Mouse (Mus musculus): ENCODE measurements around the gene Lce1e. TPM values are rescaled to one million over a fixed set of nuclear protein-coding genes. Genes with fewer than 3 reads are reported as not detected.

Lce1e gene
- not detected in 2 replicates for polyA plus RNA-seq (2012; rRNA removed)

DNA sequence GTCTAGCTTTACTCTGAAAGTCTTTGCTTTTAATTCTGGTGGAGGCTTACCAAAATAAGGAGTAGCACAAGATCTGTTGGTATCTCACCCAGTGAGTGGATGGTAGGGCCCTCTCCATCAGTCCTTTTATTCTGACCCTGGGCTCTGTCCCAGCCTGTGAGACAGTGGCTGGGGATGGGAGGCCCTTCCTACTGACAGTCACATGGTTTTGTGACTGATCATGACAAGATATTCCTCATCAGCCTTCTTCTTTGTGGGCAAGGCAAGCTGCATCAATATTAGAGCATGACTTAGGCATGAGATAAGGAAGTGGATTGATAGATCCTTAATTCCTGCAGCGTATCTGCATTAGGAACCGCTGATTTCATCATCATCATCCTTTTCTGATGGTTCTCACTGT, at the start of gene Lce1e:
Gene Lce1e, minus strand, starts transcription at position 101 of the 400 bp plus-strand sequence.

DNA sequence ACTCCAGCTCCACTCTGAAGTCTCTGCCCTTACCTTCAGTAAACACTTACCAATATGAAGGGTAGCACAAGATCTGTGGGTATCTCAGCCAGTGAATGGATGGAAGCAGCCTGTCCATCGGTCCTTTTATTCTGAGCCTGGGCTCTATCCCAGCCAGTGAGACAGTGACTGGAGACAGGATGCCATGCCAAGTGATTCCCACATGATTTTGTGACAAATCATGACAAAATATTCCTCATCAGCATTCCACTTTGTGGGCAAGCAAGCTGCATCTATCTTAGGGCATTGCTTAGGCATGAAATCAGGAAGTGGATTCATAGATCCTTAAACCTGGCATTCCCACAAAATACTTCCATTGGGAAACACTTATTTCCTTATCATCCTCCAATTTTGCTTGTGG, 43.4 kb upstream of the Lce1e start, which contains the start of gene Lce1g:
Gene Lce1g, minus strand, starts transcription at position 101 of the 400 bp plus-strand sequence.

DNA sequence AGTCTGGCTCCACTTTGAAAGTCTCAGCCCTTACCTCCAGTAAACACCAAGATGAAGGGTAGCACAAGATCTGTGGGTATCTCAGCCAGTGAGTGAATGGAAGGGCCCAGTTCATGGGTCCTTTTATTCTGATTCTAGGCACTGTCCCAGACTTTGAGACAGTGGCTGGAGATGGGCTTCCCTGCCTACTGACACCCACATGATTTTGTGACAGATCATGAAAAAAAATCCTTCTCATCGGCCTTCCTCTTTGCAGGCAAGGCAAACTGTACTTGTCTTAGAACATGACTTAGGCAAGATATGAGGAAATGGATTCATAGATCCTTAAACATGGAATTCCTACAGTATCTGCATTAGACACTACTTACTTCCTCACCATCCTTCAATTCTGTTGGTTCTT, 30.1 kb upstream of the Lce1e start, which contains the start of gene Gm38119:
Gene Gm38119, minus strand, starts transcription at position 101 of the 400 bp plus-strand sequence.

DNA sequence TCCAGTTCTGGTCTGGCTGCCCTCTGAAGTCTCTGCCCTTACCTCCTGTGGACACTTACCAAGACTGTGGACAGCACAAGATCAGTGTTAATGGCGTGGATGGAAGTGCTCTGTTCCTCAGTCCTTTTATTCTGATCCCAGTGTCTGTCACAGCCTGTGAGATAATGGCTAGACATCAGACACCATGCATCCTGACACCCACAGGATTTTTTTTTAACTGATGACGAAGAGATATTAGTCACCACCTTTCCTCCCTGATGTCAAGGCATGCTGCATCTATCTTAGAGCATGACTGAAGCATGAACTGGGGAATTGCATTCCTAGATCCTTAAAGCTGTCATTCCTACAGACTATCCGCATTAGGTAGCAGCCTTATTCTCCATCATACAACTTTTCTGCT, 11.4 kb upstream of the Lce1e start, which contains the start of gene Lce1f:
Gene Lce1f, minus strand, starts transcription at position 101 of the 400 bp plus-strand sequence.

DNA sequence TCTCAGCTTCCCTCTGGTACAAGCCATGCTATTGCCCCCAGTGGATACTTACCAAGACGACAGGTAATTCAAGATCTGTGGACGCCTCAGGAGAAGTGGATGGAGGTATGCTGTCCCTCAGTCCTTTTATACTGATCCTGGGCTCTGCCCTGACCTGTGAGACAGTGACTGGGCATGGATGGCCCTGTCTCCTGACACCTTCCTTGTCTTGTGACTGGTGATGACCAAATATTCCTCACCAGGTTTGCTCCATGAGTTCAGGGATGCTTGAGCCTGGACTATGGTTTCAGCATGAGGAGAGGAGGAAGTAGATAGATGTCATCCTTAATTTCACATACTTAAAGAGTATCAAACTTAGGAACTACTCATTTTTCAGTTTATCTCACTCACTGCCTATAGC, 21.8 kb downstream of the Lce1e start, which contains the start of gene Lce1d:
Gene Lce1d, minus strand, starts transcription at position 101 of the 400 bp plus-strand sequence.

DNA sequence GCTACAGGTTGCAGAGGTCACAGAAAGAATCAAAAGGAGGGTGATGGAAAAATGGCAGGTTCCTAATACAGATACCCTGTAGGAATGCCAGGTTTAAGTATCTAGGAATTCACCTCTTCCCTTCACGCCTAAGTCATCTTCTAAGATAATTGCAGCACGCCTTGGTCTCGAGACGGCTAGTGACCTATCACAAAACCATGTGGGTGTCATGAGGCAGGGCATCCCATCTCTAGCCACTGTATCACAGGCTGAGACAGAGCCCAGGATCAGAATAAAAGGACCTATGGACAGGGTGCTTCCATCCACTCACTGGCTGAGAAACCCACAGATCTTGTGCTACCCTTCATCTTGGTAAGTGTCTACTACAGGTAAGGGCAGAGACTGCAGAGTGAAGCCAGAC, 29.9 kb downstream of the Lce1e start, which contains the start of gene Lce1c:
Gene Lce1c, plus strand, starts transcription at position 301 of the 400 bp plus-strand sequence.

DNA sequence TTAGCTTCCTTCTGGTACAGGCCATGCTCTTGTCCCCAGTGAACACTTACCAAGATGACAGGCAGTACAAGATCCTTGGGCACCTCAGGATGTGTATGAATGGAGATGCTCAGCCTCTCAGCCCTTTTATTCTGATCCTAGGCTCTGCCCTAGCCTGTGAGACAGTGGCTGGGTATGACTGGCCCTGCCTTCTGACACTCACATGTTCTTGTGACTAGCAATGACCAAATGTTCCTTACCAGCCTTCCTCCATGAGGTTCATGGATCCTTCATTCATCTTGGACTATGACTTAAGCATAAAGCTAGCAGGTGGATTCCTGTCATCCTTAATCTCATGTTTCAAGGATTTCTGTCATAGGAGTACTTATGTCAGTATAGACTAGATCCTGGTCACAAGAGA, 38.7 kb downstream of the Lce1e start, which contains the start of gene Lce1a2:
Gene Lce1a2, minus strand, starts transcription at position 101 of the 400 bp plus-strand sequence.

Other genes starting within 250 kb of the Lce1e start
- gene Sprr1a, start 223.2 kb downstream of the Lce1e start, polyA plus RNA-seq (2012; rRNA removed) = 0.40 TPM in 1 of 2 replicates, not detected in the other
- gene Sprr4, start 208.6 kb downstream of the Lce1e start, polyA plus RNA-seq (2012; rRNA removed) = not detected in 2 replicates
- gene 2310046K23Rik, start 174.6 kb downstream of the Lce1e start, polyA plus RNA-seq (2012; rRNA removed) = not detected in 2 replicates
- gene Ivl, start 135.3 kb downstream of the Lce1e start, polyA plus RNA-seq (2012; rRNA removed) = 0.05 TPM in 1 of 2 replicates, not detected in the other
- not detected in 2 replicates for gene Smcp, start 120.1 kb downstream of the Lce1e start, polyA plus RNA-seq (2012; rRNA removed)
- not detected in 2 replicates for gene 2210017I01Rik, start 101.6 kb downstream of the Lce1e start, polyA plus RNA-seq (2012; rRNA removed)
- gene Lce6a, start 87.4 kb downstream of the Lce1e start, polyA plus RNA-seq (2012; rRNA removed) = not detected in 2 replicates
- not detected in 2 replicates for gene Lce1a1, start 60.8 kb downstream of the Lce1e start, polyA plus RNA-seq (2012; rRNA removed)
- gene Lce1b, start 52.1 kb downstream of the Lce1e start, polyA plus RNA-seq (2012; rRNA removed) = not detected in 2 replicates
- gene Lce1a2, start 38.8 kb downstream of the Lce1e start, polyA plus RNA-seq (2012; rRNA removed) = not detected in 2 replicates
- gene Lce1c, start 29.8 kb downstream of the Lce1e start, polyA plus RNA-seq (2012; rRNA removed) = not detected in 2 replicates
- not detected in 2 replicates for gene Lce1d, start 21.9 kb downstream of the Lce1e start, polyA plus RNA-seq (2012; rRNA removed)
- gene Lce1f, start 11.3 kb upstream of the Lce1e start, polyA plus RNA-seq (2012; rRNA removed) = not detected in 2 replicates
- gene Gm38119, start 30.0 kb upstream of the Lce1e start, polyA plus RNA-seq (2012; rRNA removed) = not detected in 2 replicates
- not detected in 2 replicates for gene Lce1g, start 43.3 kb upstream of the Lce1e start, polyA plus RNA-seq (2012; rRNA removed)
- not detected in 2 replicates for gene Lce1h, start 56.0 kb upstream of the Lce1e start, polyA plus RNA-seq (2012; rRNA removed)
- gene Lce1i, start 69.8 kb upstream of the Lce1e start, polyA plus RNA-seq (2012; rRNA removed) = not detected in 2 replicates
- not detected in 2 replicates for gene Lce1j, start 81.4 kb upstream of the Lce1e start, polyA plus RNA-seq (2012; rRNA removed)
- gene Lce1k, start 98.8 kb upstream of the Lce1e start, polyA plus RNA-seq (2012; rRNA removed) = not detected in 2 replicates
- gene Kprp, start 118.2 kb upstream of the Lce1e start, polyA plus RNA-seq (2012; rRNA removed) = not detected in 2 replicates
- not detected in 2 replicates for gene Lce1l, start 142.2 kb upstream of the Lce1e start, polyA plus RNA-seq (2012; rRNA removed)
- gene 2310050C09Rik, start 161.1 kb upstream of the Lce1e start, polyA plus RNA-seq (2012; rRNA removed) = not detected in 2 replicates
- gene Lce3a, start 217.2 kb upstream of the Lce1e start, polyA plus RNA-seq (2012; rRNA removed) = not detected in 2 replicates
- gene Lce3b, start 223.9 kb upstream of the Lce1e start, polyA plus RNA-seq (2012; rRNA removed) = not detected in 2 replicates
- not detected in 2 replicates for gene Lce3c, start 235.4 kb upstream of the Lce1e start, polyA plus RNA-seq (2012; rRNA removed)
- not detected in 2 replicates for gene Lce3d, start 248.3 kb upstream of the Lce1e start, polyA plus RNA-seq (2012; rRNA removed)

All from central nervous system, embryonic 14 days (tissue).